Mouse (Mus musculus): ENCODE results near the gene Smco3. TPM values are rescaled to one million over a fixed set of nuclear protein-coding genes. Genes with fewer than 3 reads are reported as not detected.

Gene Smco3
- polyA plus RNA-seq, 1 experiment = 8.7 TPM

GRCm38 (mm10) chr6:136827516-136827880, 7.8 kb downstream of the Smco3 start, which contains the start of gene BC049715:
Gene BC049715, plus strand, starts transcription at chr6:136827626.
- no peak for TF ChIP-seq POLR2A (IDR thresholded peaks at IDR 0.05; ENCODE audit: extremely low read depth, insufficient read depth, low read length)
- no peak for TF ChIP-seq CTCF (IDR thresholded peaks at IDR 0.05; ENCODE audit: extremely low read depth, insufficient read depth, low read length)
- H3K27ac ChIP-seq (ENCODE audit: insufficient read depth, low read length) = peak within 1 kb of the TSS; percentile 81
- peak within 1 kb of the TSS; percentile 62 for H3K4me3 ChIP-seq (ENCODE audit: insufficient read depth, low read length)
- H3K4me1 ChIP-seq (ENCODE audit: control insufficient read depth, insufficient read depth, low read length) = no peaks in the 10 kb centered on the region

- H3K4me3 ChIP-seq (ENCODE audit: insufficient read depth, low read length) = peak overlapping the region; percentile 62
- TF ChIP-seq POLR2A (IDR thresholded peaks at IDR 0.05; ENCODE audit: extremely low read depth, insufficient read depth, low read length) (no peak), CTCF (IDR thresholded peaks at IDR 0.05; ENCODE audit: extremely low read depth, insufficient read depth, low read length) (no peak)
- H3K4me1 ChIP-seq (ENCODE audit: control insufficient read depth, insufficient read depth, low read length) = no peaks in the 10 kb centered on the region
- H3K27ac ChIP-seq (ENCODE audit: insufficient read depth, low read length) = no peak overlapping the region
These were observed 8.1 kb downstream of the Smco3 start for GRCm38 (mm10) chr6:136827116-136827515.

- no peak for TF ChIP-seq CTCF (IDR thresholded peaks at IDR 0.05; ENCODE audit: extremely low read depth, insufficient read depth, low read length)
- no peak for TF ChIP-seq POLR2A (IDR thresholded peaks at IDR 0.05; ENCODE audit: extremely low read depth, insufficient read depth, low read length)
- no peak overlapping the region for H3K27ac ChIP-seq (ENCODE audit: insufficient read depth, low read length)
- H3K4me1 ChIP-seq (ENCODE audit: control insufficient read depth, insufficient read depth, low read length) = no peaks in the 10 kb centered on the region
- no peak overlapping the region for H3K4me3 ChIP-seq (ENCODE audit: insufficient read depth, low read length)
These were observed 10.3 kb downstream of the Smco3 start for GRCm38 (mm10) chr6:136824987-136825386.

GRCm38 (mm10) chr6:136821086-136821485, 14.2 kb downstream of the Smco3 start:
- no peak overlapping the region for H3K27ac ChIP-seq (ENCODE audit: insufficient read depth, low read length)
- TF ChIP-seq CTCF (IDR thresholded peaks at IDR 0.05; ENCODE audit: extremely low read depth, insufficient read depth, low read length) (no peak), POLR2A (IDR thresholded peaks at IDR 0.05; ENCODE audit: extremely low read depth, insufficient read depth, low read length) (no peak)

GRCm38 (mm10) chr6:136820381-136820780, 14.9 kb downstream of the Smco3 start:
- TF ChIP-seq POLR2A (IDR thresholded peaks at IDR 0.05; ENCODE audit: extremely low read depth, insufficient read depth, low read length) (no peak), CTCF (IDR thresholded peaks at IDR 0.05; ENCODE audit: extremely low read depth, insufficient read depth, low read length) (no peak)
- Histone ChIP-seq H3K4me1 (ENCODE audit: control insufficient read depth, insufficient read depth, low read length) (peaks cover 5% of the 10 kb centered on the region), H3K4me3 (ENCODE audit: insufficient read depth, low read length) (no peak overlapping the region), H3K27ac (ENCODE audit: insufficient read depth, low read length) (no peak overlapping the region)

More at GRCm38 (mm10) chr6:136821086-136821485, 14.2 kb downstream of the Smco3 start:
- Histone ChIP-seq H3K4me3 (ENCODE audit: insufficient read depth, low read length) (no peak overlapping the region), H3K4me1 (ENCODE audit: control insufficient read depth, insufficient read depth, low read length) (peaks cover 5% of the 10 kb centered on the region)

- no peak overlapping the region for H3K4me3 ChIP-seq (ENCODE audit: insufficient read depth, low read length)
- H3K27ac ChIP-seq (ENCODE audit: insufficient read depth, low read length) = peak overlapping the region; percentile 70; the same call in 1 of the 2 replicates
- no peak; the same call in 1 of the 2 replicates for TF ChIP-seq POLR2A (IDR thresholded peaks at IDR 0.05; ENCODE audit: extremely low read depth, insufficient read depth, low read length)
- peaks cover 5% of the 10 kb centered on the region for H3K4me1 ChIP-seq (ENCODE audit: control insufficient read depth, insufficient read depth, low read length)
These were observed 17.7 kb downstream of the Smco3 start for GRCm38 (mm10) chr6:136817549-136817948.

GRCm38 (mm10) chr6:136816826-136817225, 18.4 kb downstream of the Smco3 start:
- TF ChIP-seq POLR2A (IDR thresholded peaks at IDR 0.05; ENCODE audit: extremely low read depth, insufficient read depth, low read length) (no peak), CTCF (IDR thresholded peaks at IDR 0.05; ENCODE audit: extremely low read depth, insufficient read depth, low read length) (no peak)
- no peak overlapping the region for H3K4me3 ChIP-seq (ENCODE audit: insufficient read depth, low read length)
- H3K4me1 ChIP-seq (ENCODE audit: control insufficient read depth, insufficient read depth, low read length) = peaks cover 5% of the 10 kb centered on the region
- H3K27ac ChIP-seq (ENCODE audit: insufficient read depth, low read length) = peak overlapping the region; percentile 90

- no peak overlapping the region for H3K4me3 ChIP-seq (ENCODE audit: insufficient read depth, low read length)
- peaks cover 5% of the 10 kb centered on the region for H3K4me1 ChIP-seq (ENCODE audit: control insufficient read depth, insufficient read depth, low read length)
- no peak overlapping the region; the same call in 1 of the 2 replicates for H3K27ac ChIP-seq (ENCODE audit: insufficient read depth, low read length)
- no peak for TF ChIP-seq CTCF (IDR thresholded peaks at IDR 0.05; ENCODE audit: extremely low read depth, insufficient read depth, low read length)
- TF ChIP-seq POLR2A (IDR thresholded peaks at IDR 0.05; ENCODE audit: extremely low read depth, insufficient read depth, low read length) = no peak
These were observed 19.9 kb downstream of the Smco3 start for GRCm38 (mm10) chr6:136815381-136815780.

GRCm38 (mm10) chr6:136813117-136813516, 22.1 kb downstream of the Smco3 start:
- H3K27ac ChIP-seq (ENCODE audit: insufficient read depth, low read length) = no peak overlapping the region
- H3K4me1 ChIP-seq (ENCODE audit: control insufficient read depth, insufficient read depth, low read length) = peaks cover 3% of the 10 kb centered on the region; the same call in 1 of the 2 replicates
- peak; percentile 36 for TF ChIP-seq CTCF (IDR thresholded peaks at IDR 0.05; ENCODE audit: extremely low read depth, insufficient read depth, low read length)
- TF ChIP-seq POLR2A (IDR thresholded peaks at IDR 0.05; ENCODE audit: extremely low read depth, insufficient read depth, low read length) = no peak
- no peak overlapping the region for H3K4me3 ChIP-seq (ENCODE audit: insufficient read depth, low read length)

GRCm38 (mm10) chr6:136811196-136811595, 24.1 kb downstream of the Smco3 start:
- Histone ChIP-seq H3K27ac (ENCODE audit: insufficient read depth, low read length) (no peak overlapping the region), H3K4me1 (ENCODE audit: control insufficient read depth, insufficient read depth, low read length) (peaks cover under 1% of the 10 kb centered on the region; the same call in 1 of the 2 replicates)

More at GRCm38 (mm10) chr6:136811196-136811595, 24.1 kb downstream of the Smco3 start:
- TF ChIP-seq POLR2A (IDR thresholded peaks at IDR 0.05; ENCODE audit: extremely low read depth, insufficient read depth, low read length) (no peak), CTCF (IDR thresholded peaks at IDR 0.05; ENCODE audit: extremely low read depth, insufficient read depth, low read length) (no peak)
- no peak overlapping the region for H3K4me3 ChIP-seq (ENCODE audit: insufficient read depth, low read length)

Data from cortical plate, adult 2 months (tissue).